Mouse (Mus musculus) embryonic facial prominence, embryonic 10.5 days (tissue): ENCODE measurements at regions not wholly inside any gene's neighbourhood (a gene's known extent, or its start where the extent isn't known, plus 50 kb on each side); places are given as distances from the start of the nearest gene placed in this dataset.

Experiments used
- DNase-seq: peaks from one replicate; pipeline ENCODE4 v3.0.0-alpha.2; 2017; ENCODE audit warnings: low spot score
- H3K27ac ChIP-seq: fragments of 300-500 bp; sonication (generic); replicated peaks from 2 replicates; pipeline ENCODE4 v1.5.1; 2016; ENCODE audit warnings: mild to moderate bottlenecking
- H3K27me3 ChIP-seq: fragments of 300-500 bp; sonication (generic); replicated peaks from 2 replicates; pipeline ENCODE4 v1.6.1; 2016; ENCODE audit warnings: low read depth, mild to moderate bottlenecking; ENCODE audit not compliant: poor library complexity, severe bottlenecking
- H3K36me3 ChIP-seq: fragments of 300-500 bp; sonication (generic); replicated peaks from 2 replicates; pipeline ENCODE4 v1.6.1; 2016; ENCODE audit warnings: mild to moderate bottlenecking, moderate library complexity
- H3K4me1 ChIP-seq: fragments of 300-500 bp; sonication (generic); 2 replicates; pipeline ENCODE4 v1.6.1; 2016
- H3K4me3 ChIP-seq: fragments of 300-500 bp; sonication (generic); 2 replicates; pipeline ENCODE4 v1.5.1; 2016; ENCODE audit warnings: mild to moderate bottlenecking, moderate library complexity
- H3K9me3 ChIP-seq: fragments of 300-500 bp; sonication (generic); 2 replicates; pipeline ENCODE4 v1.6.1; 2016; ENCODE audit warnings: mild to moderate bottlenecking
- WGBS: fragments of 180-500 bp; shearing (Covaris S2); methylation state at CpG from one replicate; pipeline ENCODE4 v1.1.7; 2016; 5-methylcytosine and 5-hydroxymethylcytosine counted together

- Histone ChIP-seq H3K27me3 (no peaks in the 10 kb centered on the region), H3K27ac (no peak overlapping the region), H3K4me1 (no peaks in the 10 kb centered on the region), H3K9me3 (no peaks in the 10 kb centered on the region), H3K36me3 (no peaks in the 10 kb centered on the region), H3K4me3 (no peak overlapping the region)
- DNase-seq = no peak
- 84% methylated on average over 5 of the region's 5 CpGs for WGBS
Measured at GRCm38 (mm10) chr2:174580906-174581703, 62.2 kb upstream of the Zfp831 start.

GRCm38 (mm10) chr2:174584272-174584671 lies 59.1 kb upstream of the Zfp831 start:
- Histone ChIP-seq H3K4me3 (no peak overlapping the region), H3K36me3 (no peaks in the 10 kb centered on the region), H3K27me3 (no peaks in the 10 kb centered on the region), H3K9me3 (no peaks in the 10 kb centered on the region), H3K4me1 (no peaks in the 10 kb centered on the region), H3K27ac (no peak overlapping the region)
- 82% methylated on average over 2 of the region's 2 CpGs for WGBS
- DNase-seq = no peak
